Comparison of ENCODE assay signal across 8 mouse cellular contexts in the genomic region with DNA sequence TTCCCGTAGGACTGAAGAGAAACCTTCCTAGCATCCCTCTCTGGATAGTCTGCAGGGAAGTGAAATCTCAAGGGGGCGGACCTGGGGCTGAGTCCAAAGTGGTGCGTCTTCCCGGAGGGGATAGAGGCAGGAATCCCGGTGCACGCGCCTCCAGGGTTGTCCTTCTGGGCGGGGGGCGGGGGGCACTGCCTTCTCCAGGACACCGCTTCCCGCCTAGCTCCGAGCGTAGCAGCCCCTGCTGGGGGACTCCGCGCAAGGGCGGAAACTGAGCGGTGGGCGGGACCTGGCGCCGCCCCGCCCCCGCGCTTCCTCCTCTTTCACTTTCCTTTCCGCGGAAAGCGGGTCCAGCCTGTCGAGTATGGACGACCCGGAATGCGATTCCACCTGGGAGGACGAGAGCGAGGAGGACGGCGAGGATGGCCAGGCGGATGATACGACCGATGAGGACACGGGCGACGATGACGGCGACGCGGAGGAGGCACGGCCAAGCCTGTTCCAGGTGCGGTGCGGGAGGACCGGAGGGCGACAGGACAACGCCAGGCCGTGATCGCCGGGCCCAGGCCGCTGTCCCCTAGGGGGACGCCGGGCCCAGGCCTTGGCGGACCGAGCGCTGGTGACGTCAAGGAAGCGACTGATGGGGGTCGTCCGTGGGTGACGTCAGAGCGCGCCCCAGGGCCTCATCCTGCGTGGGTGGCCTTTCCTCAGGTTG. TPM values are rescaled to one million over a fixed set of nuclear protein-coding genes. Genes with fewer than 3 reads are reported as not detected.
DNase-seq lines count a peak whose midpoint lies in the region; ATAC-seq lines count a peak whose summit lies in the region.

TSS of gene Ogfr (plus strand) at position 123 of the 709 bp plus-strand sequence.

- peak; percentile 90 for DNase-seq in embryo, embryonic 10 days (ENCODE audit: low spot score)
- DNase-seq in gastrocnemius, postnatal 14 days, result peak; percentile 79
- peak; percentile 94 for DNase-seq in induced T-regulatory cell, adult 2 months (ENCODE audit: low read depth)
- peak; percentile 65 to 78 for DNase-seq in left cerebral cortex, adult 8-10 months (ENCODE audit: low spot score in 2 of 2)
- peak; percentile 83 for DNase-seq in right cerebral cortex, adult 18-20 months
- DNase-seq in urinary bladder, adult 2 months (ENCODE audit: low spot score), result peak; percentile 70

- intact Hi-C loops in gastrocnemius, postnatal 14 days (cut with DNase I; ENCODE audit: low total_unique reads), result loop anchor here (10.0 kb wide), 1 partner anchor 156 kb away; no protein-coding TSS in a partner anchor

- peak; percentile 91 for ATAC-seq in activated CD4-positive, CD25-positive, alpha-beta regulatory T cell, adult 4 months
- ATAC-seq in megakaryocyte, adult 5-6 weeks (ENCODE audit: poor library complexity, severe bottlenecking), result peak; percentile 92

RNA-seq across cellular contexts. Expression of gene Ogfr, which starts in this region (rescaled TPM):
- polyA plus RNA-seq in activated CD4-positive, CD25-positive, alpha-beta regulatory T cell, adult 4 months (2017; shearing (Covaris generic)), result 10 to 100 TPM; 17.2 to 24.0 TPM
- total RNA-seq in gastrocnemius, postnatal 14 days (2021), result 10 to 100 TPM; 22.5 to 25.2 TPM
- 10 to 100 TPM; 29.6 to 34.7 (median 31.8) TPM for total RNA-seq in left cerebral cortex, adult 8-10 months (2022)
- total RNA-seq in megakaryocyte, adult 5-6 weeks (2015), result 37.3 and 42.7 TPM in 2 replicates
- 62.2 and 64.9 TPM in 2 replicates for total RNA-seq in megakaryocyte, adult 5-6 weeks (2017)
- 28.2 and 31.9 TPM in 2 replicates for polyA plus RNA-seq in urinary bladder, adult 2 months (2012; rRNA removed)

Comparison
In these comparisons a context has a peak if more than half of its experiments do, and no peak if none do; other contexts are left out.
1. Peak in every context shown above with its lines: DNase-seq and ATAC-seq.